Mouse (Mus musculus) hindbrain, embryonic 12.5 days (tissue): ENCODE results near the gene Sf3b2. TPM values are rescaled to one million over a fixed set of nuclear protein-coding genes. Genes with fewer than 3 reads are reported as not detected.

Experiments used
- polyA plus RNA-seq: library from polyadenylated mRNA; unstranded; fragments of >200 nt; fragmentation: Nextera tagmentation; extraction: Ambion mirVana; gene quantifications from 2 replicates; pipeline ENCODE4 v1.2.1, GENCODE M21; 2016

The Sf3b2 gene
- polyA plus RNA-seq, 1 experiment from 2014 or later = 385 TPM

Other genes with a start within 250 kb of the Sf3b2 start
- 1.4 and 1.6 TPM in 2 replicates for gene Rin1, start 245.0 kb downstream of the Sf3b2 start, polyA plus RNA-seq
- 32.0 and 41.9 TPM in 2 replicates for gene Cd248, start 227.4 kb downstream of the Sf3b2 start, polyA plus RNA-seq
- gene Tmem151a, start 209.9 kb downstream of the Sf3b2 start, polyA plus RNA-seq = 1.5 and 2.4 TPM in 2 replicates
- gene Yif1a, start 206.9 kb downstream of the Sf3b2 start, polyA plus RNA-seq = 60.3 and 61.6 TPM in 2 replicates
- 213 and 216 TPM in 2 replicates for gene Cnih2, start 196.9 kb downstream of the Sf3b2 start, polyA plus RNA-seq
- gene Rab1b, start 188.4 kb downstream of the Sf3b2 start, polyA plus RNA-seq = 239 and 242 TPM in 2 replicates
- gene Klc2, start 176.9 kb downstream of the Sf3b2 start, polyA plus RNA-seq = 56.1 and 67.3 TPM in 2 replicates
- gene Pacs1, start 22.3 kb downstream of the Sf3b2 start, polyA plus RNA-seq = 36.6 and 38.8 TPM in 2 replicates
- 22.6 and 27.6 TPM in 2 replicates for gene Gal3st3, start 2.9 kb upstream of the Sf3b2 start, polyA plus RNA-seq
- not detected in 2 replicates for gene Catsper1, start 40.3 kb upstream of the Sf3b2 start, polyA plus RNA-seq
- 3.0 and 3.6 TPM in 2 replicates for gene Cst6, start 54.1 kb upstream of the Sf3b2 start, polyA plus RNA-seq
- gene Eif1ad, start 71.3 kb upstream of the Sf3b2 start, polyA plus RNA-seq = 61.2 and 67.0 TPM in 2 replicates
- 309 and 324 TPM in 2 replicates for gene Banf1, start 71.7 kb upstream of the Sf3b2 start, polyA plus RNA-seq
- 106 and 111 TPM in 2 replicates for gene Sart1, start 93.2 kb upstream of the Sf3b2 start, polyA plus RNA-seq
- 0.86 and 0.98 TPM in 2 replicates for gene Tsga10ip, start 107.1 kb upstream of the Sf3b2 start, polyA plus RNA-seq
- 276 and 280 TPM in 2 replicates for gene Drap1, start 129.5 kb upstream of the Sf3b2 start, polyA plus RNA-seq
- 59.0 and 59.6 TPM in 2 replicates for gene AI837181, start 129.7 kb upstream of the Sf3b2 start, polyA plus RNA-seq
- gene Fosl1, start 152.1 kb upstream of the Sf3b2 start, polyA plus RNA-seq = not detected in 2 replicates
- gene Ccdc85b, start 162.4 kb upstream of the Sf3b2 start, polyA plus RNA-seq = 10.7 and 11.0 TPM in 2 replicates
- 133 and 144 TPM in 2 replicates for gene Fibp, start 165.2 kb upstream of the Sf3b2 start, polyA plus RNA-seq
- 3.7 and 4.3 TPM in 2 replicates for gene Ctsw, start 173.1 kb upstream of the Sf3b2 start, polyA plus RNA-seq
- 75.3 and 81.0 TPM in 2 replicates for gene Efemp2, start 178.5 kb upstream of the Sf3b2 start, polyA plus RNA-seq
- 43.3 and 45.4 TPM in 2 replicates for gene Mus81, start 192.9 kb upstream of the Sf3b2 start, polyA plus RNA-seq
- gene Cfl1, start 195.0 kb upstream of the Sf3b2 start, polyA plus RNA-seq = 3,169 and 3,299 TPM in 2 replicates
- 0.23 and 0.56 TPM in 2 replicates for gene 1700020D05Rik, start 208.3 kb upstream of the Sf3b2 start, polyA plus RNA-seq
- gene Snx32, start 215.1 kb upstream of the Sf3b2 start, polyA plus RNA-seq = 38.3 and 42.2 TPM in 2 replicates